Mouse (Mus musculus) MEL-GATA-1-ER (cell line): Measurements from ENCODE around the gene Map2k6.

ENCODE experiments used
- DNase-seq: peaks from one replicate; pipeline ENCODE4 v3.0.0-alpha.2; 2012; ENCODE audit warnings: low read depth; ENCODE audit errors: extremely low read depth

Gene Map2k6

GRCm38 (mm10) chr11:110562320-110563081, 163.6 kb downstream of the Map2k6 start:
- DNase-seq, result no peak

DNA sequence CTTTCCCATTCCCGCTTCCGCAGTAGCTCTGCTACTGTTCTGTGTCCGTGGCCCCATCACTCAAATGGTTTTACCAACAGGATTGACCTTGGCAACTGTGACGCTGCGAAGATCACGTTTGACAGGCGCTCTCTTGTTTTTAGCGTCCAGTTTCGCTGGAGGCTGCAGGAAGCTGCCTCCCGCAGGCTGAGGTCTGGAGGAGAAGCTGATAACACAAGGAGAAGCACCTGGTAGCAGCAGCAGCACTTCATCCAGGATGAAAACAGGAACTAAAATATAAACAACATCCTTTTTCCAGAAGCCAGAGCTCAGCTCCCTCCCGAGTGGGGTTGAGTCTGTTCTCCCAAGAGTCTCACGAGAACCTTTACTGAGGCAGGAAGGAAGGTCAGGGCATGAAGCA, 164.3 kb downstream of the Map2k6 start:
- DNase-seq, result no peak

- no peak for DNase-seq
Measured at GRCm38 (mm10) chr11:110563801-110564200, 164.9 kb downstream of the Map2k6 start.

DNA sequence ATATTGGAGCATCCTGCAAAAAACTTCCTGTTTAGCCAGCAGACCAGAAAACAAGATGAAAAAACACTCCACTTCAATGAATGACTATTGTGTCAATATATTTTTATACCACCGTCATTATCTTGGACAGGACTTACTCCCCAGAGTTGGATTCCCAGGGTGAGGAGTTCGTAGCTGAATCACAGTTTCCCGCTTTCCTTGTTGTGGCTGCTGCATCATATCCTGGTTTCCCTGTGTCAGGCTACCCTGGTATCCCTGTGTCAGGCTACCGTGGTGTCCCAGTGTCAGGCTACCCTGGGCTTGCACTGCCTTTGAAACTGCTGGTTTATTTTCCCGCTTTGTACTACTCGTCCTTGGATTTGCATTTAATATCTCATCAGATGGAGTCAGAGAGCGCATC, 167.4 kb downstream of the Map2k6 start:
- no peak for DNase-seq

GRCm38 (mm10) chr11:110572548-110572947, 173.6 kb downstream of the Map2k6 start:
- DNase-seq, result no peak
